Mouse (Mus musculus) forebrain, embryonic 10.5 days (tissue): ENCODE measurements around the gene Olfr1006. TPM values are rescaled to one million over a fixed set of nuclear protein-coding genes. Genes with fewer than 3 reads are reported as not detected.
"Not testable (repeated sequence)": the region's sequence is repeated elsewhere in the genome, so short reads cannot be mapped to it uniquely, and the experiment has no call there.

Source experiments
- DNase-seq: peaks from one replicate; pipeline ENCODE4 v3.0.0-alpha.2; 2017; ENCODE audit warnings: low spot score; ENCODE audit errors: extremely low spot score
- H3K27ac ChIP-seq: fragments of 300-500 bp; sonication (generic); 2 replicates; pipeline ENCODE4 v1.5.1; 2016; ENCODE audit warnings: mild to moderate bottlenecking
- H3K27me3 ChIP-seq: fragments of 300-500 bp; sonication (generic); 2 replicates; pipeline ENCODE4 v1.6.1; 2016; ENCODE audit warnings: mild to moderate bottlenecking; ENCODE audit not compliant: poor library complexity, severe bottlenecking
- H3K36me3 ChIP-seq: fragments of 300-500 bp; sonication (generic); replicated peaks from 2 replicates; pipeline ENCODE4 v1.6.1; 2016; ENCODE audit warnings: mild to moderate bottlenecking, moderate library complexity
- H3K4me1 ChIP-seq: fragments of 300-500 bp; sonication (generic); 2 replicates; pipeline ENCODE4 v1.6.1; 2016
- H3K4me3 ChIP-seq: fragments of 300-500 bp; sonication (generic); 2 replicates; pipeline ENCODE4 v1.5.1; 2016; ENCODE audit warnings: mild to moderate bottlenecking, moderate library complexity
- H3K9me3 ChIP-seq: fragments of 300-500 bp; sonication (generic); 2 replicates; pipeline ENCODE4 v1.6.1; 2016; ENCODE audit warnings: mild to moderate bottlenecking, moderate library complexity
- WGBS: fragments of 180-500 bp; shearing (Covaris S2); methylation state at CpG from one replicate; pipeline ENCODE4 v1.1.7; 2016; 5-methylcytosine and 5-hydroxymethylcytosine counted together
- polyA plus RNA-seq: library from polyadenylated mRNA; unstranded; fragments of >200 nt; fragmentation: Nextera tagmentation; extraction: Ambion mirVana; gene quantifications from 2 replicates; pipeline ENCODE4 v1.2.1, GENCODE M21; 2016

Gene Olfr1006
- not detected in 2 replicates for polyA plus RNA-seq

DNA sequence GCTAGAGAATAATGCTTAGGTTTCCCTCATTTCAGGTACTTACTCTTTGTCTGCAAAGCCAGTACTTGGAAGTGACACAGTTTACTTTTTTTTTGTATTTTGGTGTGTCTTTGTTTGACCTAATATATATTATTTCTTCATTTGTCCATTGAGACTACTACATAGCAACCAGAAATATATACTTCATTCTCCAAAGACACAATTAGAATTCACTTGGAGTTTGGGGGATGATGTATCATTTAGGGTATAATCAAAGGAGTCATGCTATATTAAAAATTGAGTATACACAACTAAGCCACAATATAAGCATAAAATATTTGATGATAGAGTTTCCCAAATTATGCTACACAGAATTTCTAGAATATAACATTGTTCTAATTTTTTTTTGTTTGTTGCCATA lies at the start of gene Olfr1006:
Gene Olfr1006 (minus strand): TSS at position 101 of the 400 bp plus-strand sequence.
- Histone ChIP-seq H3K4me1 (no peaks in the 10 kb centered on the region), H3K9me3 (no peaks in the 10 kb centered on the region), H3K27ac (no peak within 1 kb of the TSS), H3K36me3 (no peaks in the 10 kb centered on the region), H3K27me3 (no peaks in the 10 kb centered on the region), H3K4me3 (no peak within 1 kb of the TSS)
- no peak for DNase-seq

DNA sequence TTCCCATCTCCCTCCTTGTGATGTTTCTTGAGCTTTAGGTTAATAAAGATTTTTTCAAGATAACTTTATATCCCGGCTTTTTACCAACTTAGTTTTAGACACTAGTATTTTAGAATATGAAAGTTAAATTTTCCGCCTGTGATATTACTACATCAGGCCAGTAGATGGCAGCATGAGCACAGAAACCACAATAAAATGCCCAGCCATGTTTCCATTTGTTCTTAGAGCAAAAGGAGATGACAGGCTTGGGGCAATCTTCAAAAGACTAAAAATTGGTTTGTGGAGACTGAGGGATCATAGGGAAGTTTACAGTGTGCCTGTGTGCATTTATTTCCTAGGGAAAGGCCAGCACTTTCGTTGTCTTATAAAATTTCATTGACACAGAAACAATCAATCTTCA lies 47.2 kb upstream of the Olfr1006 start:
- no peaks in the 10 kb centered on the region for H3K4me1 ChIP-seq
- WGBS, result 24% methylated on average over 3 of the region's 3 CpGs
- no peaks in the 10 kb centered on the region for H3K9me3 ChIP-seq
- no peak overlapping the region for H3K4me3 ChIP-seq
- no peak overlapping the region for H3K27ac ChIP-seq
- no peaks in the 10 kb centered on the region for H3K36me3 ChIP-seq
- DNase-seq, result no peak
- H3K27me3 ChIP-seq, result no peaks in the 10 kb centered on the region

DNA sequence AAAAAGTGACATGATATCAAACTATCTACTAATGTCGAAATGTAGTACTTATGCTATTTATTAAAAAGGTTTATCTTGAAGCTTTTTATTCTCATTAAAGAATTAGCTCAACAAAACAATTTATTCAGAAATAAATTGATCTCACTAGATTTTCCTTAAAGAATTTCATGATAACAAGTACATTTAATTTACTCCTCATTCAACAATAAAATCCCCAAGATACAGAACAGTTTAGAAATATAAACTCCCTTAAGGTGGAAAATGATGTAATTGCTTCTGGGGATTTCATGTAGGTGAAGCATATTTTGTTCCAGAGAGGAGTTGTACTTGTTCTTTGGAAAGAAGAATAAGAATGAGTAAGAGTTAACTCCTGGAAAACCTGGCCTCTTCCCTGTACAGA lies 36.6 kb upstream of the Olfr1006 start, which contains the start of gene Olfr1009:
Gene Olfr1009 (plus strand): TSS at position 301 of the 400 bp plus-strand sequence.
- H3K4me3 ChIP-seq, result no peak within 1 kb of the TSS
- H3K4me1 ChIP-seq, result no peaks in the 10 kb centered on the region
- no peaks in the 10 kb centered on the region for H3K9me3 ChIP-seq
- 95% methylated on average over 1 of the region's 1 CpGs for WGBS
- H3K36me3 ChIP-seq, result no peaks in the 10 kb centered on the region
- no peak within 1 kb of the TSS for H3K27ac ChIP-seq
- H3K27me3 ChIP-seq, result no peaks in the 10 kb centered on the region
- no peak for DNase-seq

DNA sequence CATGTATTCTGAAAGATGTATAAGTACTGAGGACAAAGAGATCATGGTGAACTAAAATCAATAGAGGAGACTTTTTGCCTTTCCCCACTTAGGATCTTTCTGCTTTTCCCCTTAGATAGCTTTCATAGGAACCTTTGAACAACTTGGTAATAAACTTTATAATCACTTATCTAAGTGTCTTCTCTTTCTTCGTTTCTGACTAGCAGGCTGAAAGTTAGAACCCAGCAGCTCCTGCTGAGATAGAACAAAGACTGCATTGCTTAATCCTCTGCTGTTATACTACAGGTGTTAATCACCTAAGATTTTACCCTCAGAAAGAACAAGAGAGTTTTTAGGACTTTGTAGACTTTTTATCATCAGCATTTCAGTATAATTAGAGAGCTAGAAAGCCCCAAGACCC lies 32.6 kb upstream of the Olfr1006 start:
- Histone ChIP-seq H3K27me3 (no peaks in the 10 kb centered on the region), H3K9me3 (no peaks in the 10 kb centered on the region), H3K27ac (no peak overlapping the region), H3K4me1 (no peaks in the 10 kb centered on the region), H3K4me3 (no peak overlapping the region), H3K36me3 (no peaks in the 10 kb centered on the region)
- DNase-seq, result no peak
- WGBS, result 31% methylated on average over 1 of the region's 1 CpGs

DNA sequence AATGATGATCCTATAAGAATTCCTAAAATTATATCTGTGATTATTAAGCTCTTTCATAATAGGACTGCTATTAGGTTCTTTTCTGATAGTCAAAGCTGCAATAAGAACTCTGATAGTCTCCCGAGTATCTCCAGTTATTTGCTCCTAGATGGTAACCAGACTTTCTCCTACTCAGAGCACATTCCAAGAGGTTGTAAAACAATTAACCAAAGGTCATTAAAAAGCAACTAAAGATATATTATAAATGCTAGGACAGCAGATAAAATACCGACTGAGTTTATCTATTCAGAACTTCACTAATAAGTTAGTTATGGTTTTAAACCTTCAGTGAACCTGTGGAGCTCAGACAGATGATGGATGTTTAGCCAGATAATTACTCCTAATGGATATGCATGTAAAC lies 32.1 kb upstream of the Olfr1006 start:
- H3K9me3 ChIP-seq, H3K4me3 ChIP-seq, H3K4me1 ChIP-seq, H3K27ac ChIP-seq, DNase-seq, H3K36me3 ChIP-seq, H3K27me3 ChIP-seq: not testable (repeated sequence)
- 80% methylated on average over 2 of the region's 2 CpGs for WGBS

DNA sequence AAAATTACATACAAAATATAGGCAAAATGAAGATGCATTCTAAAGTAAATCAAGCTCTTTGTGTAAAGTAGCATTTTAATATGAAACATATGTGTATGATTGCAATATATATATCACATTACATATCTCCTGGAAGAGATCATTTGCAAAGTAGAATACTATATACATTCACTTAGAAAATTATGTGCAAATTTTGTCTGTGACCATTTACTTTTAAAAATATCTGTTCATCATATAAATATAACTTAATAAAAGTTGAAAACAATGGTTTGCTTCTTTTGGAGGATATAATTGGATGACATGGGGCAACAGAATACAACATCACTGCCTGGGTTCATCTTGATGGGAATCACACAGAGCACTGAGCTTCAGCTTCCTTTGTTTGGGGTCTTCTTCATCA lies 10.6 kb upstream of the Olfr1006 start, which contains the start of gene Olfr1008:
Gene Olfr1008 (plus strand): TSS at position 301 of the 400 bp plus-strand sequence.
- H3K4me3 ChIP-seq, result no peak within 1 kb of the TSS
- H3K27ac ChIP-seq, result no peak within 1 kb of the TSS
- H3K4me1 ChIP-seq, result no peaks in the 10 kb centered on the region
- no peaks in the 10 kb centered on the region for H3K36me3 ChIP-seq
- no peaks in the 10 kb centered on the region for H3K27me3 ChIP-seq
- no peak for DNase-seq
- peaks cover 4% of the 10 kb centered on the region; the same call in 1 of the 2 replicates for H3K9me3 ChIP-seq

DNA sequence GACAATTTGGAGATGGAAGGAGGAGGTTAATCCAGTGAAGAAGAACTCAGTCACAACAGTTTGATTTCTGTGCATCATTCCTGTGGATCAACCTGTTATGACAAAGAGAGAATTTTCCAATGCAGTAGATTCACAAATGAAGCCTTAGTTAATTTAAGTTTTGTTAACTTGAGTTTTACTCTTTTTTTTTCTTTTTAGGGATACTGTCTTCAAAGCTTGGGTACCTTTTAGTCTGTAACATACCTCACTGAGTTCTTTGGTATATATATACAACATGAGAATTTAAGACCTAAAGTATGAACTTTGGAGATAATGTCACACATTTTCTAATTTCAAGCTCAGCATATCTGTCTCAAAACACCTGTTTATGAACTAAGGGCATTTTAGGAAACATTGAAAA lies 14.2 kb downstream of the Olfr1006 start, which contains the start of gene Olfr154:
Gene Olfr154 (minus strand): TSS at position 101 of the 400 bp plus-strand sequence.
- H3K27ac ChIP-seq, H3K36me3 ChIP-seq, DNase-seq, H3K4me3 ChIP-seq, H3K27me3 ChIP-seq, H3K4me1 ChIP-seq, H3K9me3 ChIP-seq: not testable (repeated sequence)

DNA sequence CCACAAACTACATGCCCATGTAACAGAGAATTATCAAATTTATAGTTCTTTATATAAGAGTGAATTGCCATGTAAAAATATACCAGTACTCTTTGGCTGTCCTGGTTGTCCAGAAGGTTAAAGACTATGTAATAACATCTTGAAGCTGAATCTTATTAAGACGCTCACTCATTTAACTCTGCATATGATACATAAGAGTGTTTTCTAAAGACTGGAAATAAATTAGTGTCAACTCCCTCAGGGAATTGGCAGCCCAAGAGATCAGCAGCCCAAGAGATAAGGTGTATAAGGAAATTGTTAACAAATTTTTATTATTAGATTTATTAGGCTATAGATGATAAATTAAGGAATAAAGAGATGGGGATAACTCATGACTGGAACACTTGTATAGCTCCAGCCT lies 28.0 kb downstream of the Olfr1006 start, which contains the start of gene Olfr1002:
Gene Olfr1002 (minus strand): TSS at position 101 of the 400 bp plus-strand sequence.
- no peaks in the 10 kb centered on the region for H3K9me3 ChIP-seq

More for the DNA sequence above, 28.0 kb downstream of the Olfr1006 start, which contains the start of gene Olfr1002:
- no peak within 1 kb of the TSS for H3K4me3 ChIP-seq
- no peaks in the 10 kb centered on the region for H3K36me3 ChIP-seq
- H3K27me3 ChIP-seq, result no peaks in the 10 kb centered on the region
- WGBS, result 95% methylated on average over 1 of the region's 1 CpGs
- no peaks in the 10 kb centered on the region for H3K4me1 ChIP-seq
- DNase-seq, result no peak
- no peak within 1 kb of the TSS for H3K27ac ChIP-seq

Other genes starting within 250 kb of the Olfr1006 start
- gene Olfr994, start 242.3 kb downstream of the Olfr1006 start, polyA plus RNA-seq, result not detected in 2 replicates
- gene Olfr995, start 235.1 kb downstream of the Olfr1006 start, polyA plus RNA-seq, result not detected in 2 replicates
- not detected in 2 replicates for gene 4833423E24Rik, start 159.7 kb downstream of the Olfr1006 start, polyA plus RNA-seq
- gene Olfr996, start 99.6 kb downstream of the Olfr1006 start, polyA plus RNA-seq, result not detected in 2 replicates
- not detected in 2 replicates for gene Olfr998, start 89.8 kb downstream of the Olfr1006 start, polyA plus RNA-seq
- gene Olfr1000, start 66.9 kb downstream of the Olfr1006 start, polyA plus RNA-seq, result not detected in 2 replicates
- not detected in 2 replicates for gene Olfr1002, start 28.1 kb downstream of the Olfr1006 start, polyA plus RNA-seq
- gene Olfr154, start 14.3 kb downstream of the Olfr1006 start, polyA plus RNA-seq, result not detected in 2 replicates
- not detected in 2 replicates for gene Olfr1008, start 10.7 kb upstream of the Olfr1006 start, polyA plus RNA-seq
- gene Olfr1009, start 36.7 kb upstream of the Olfr1006 start, polyA plus RNA-seq, result not detected in 2 replicates
- not detected in 2 replicates for gene Olfr1012, start 84.0 kb upstream of the Olfr1006 start, polyA plus RNA-seq
- gene Olfr1013, start 88.3 kb upstream of the Olfr1006 start, polyA plus RNA-seq, result not detected in 2 replicates
- gene Olfr1014, start 93.9 kb upstream of the Olfr1006 start, polyA plus RNA-seq, result not detected in 2 replicates
- not detected in 2 replicates for gene Olfr1015, start 103.2 kb upstream of the Olfr1006 start, polyA plus RNA-seq
- not detected in 2 replicates for gene Olfr1016, start 123.8 kb upstream of the Olfr1006 start, polyA plus RNA-seq
- gene Olfr1018, start 139.7 kb upstream of the Olfr1006 start, polyA plus RNA-seq, result not detected in 2 replicates
- not detected in 2 replicates for gene Olfr1019, start 166.7 kb upstream of the Olfr1006 start, polyA plus RNA-seq
- not detected in 2 replicates for gene Olfr1020, start 168.3 kb upstream of the Olfr1006 start, polyA plus RNA-seq
- gene Olfr1022, start 189.8 kb upstream of the Olfr1006 start, polyA plus RNA-seq, result not detected in 2 replicates
- gene Olfr1023, start 206.9 kb upstream of the Olfr1006 start, polyA plus RNA-seq, result not detected in 2 replicates
- not detected in 2 replicates for gene Olfr1024, start 226.3 kb upstream of the Olfr1006 start, polyA plus RNA-seq
- gene Olfr1025-ps1, start 236.4 kb upstream of the Olfr1006 start, polyA plus RNA-seq, result not detected in 2 replicates
- not detected in 2 replicates for gene Olfr1026, start 242.8 kb upstream of the Olfr1006 start, polyA plus RNA-seq